Mouse (Mus musculus) CH12.LX (cell line): ENCODE data around the gene Gpr89.

Source experiments
- BHLHE40 ChIP-seq: IDR thresholded peaks from 2 replicates; pipeline ENCODE4 v1.6.1; 2011; ENCODE audit warnings: mild to moderate bottlenecking, low read depth, low read length, improper control_type of control experiment
- CTCF ChIP-seq, 2 experiments: IDR thresholded peaks in 1 of 2; conservative IDR thresholded peaks in 1 of 2; 2 replicates each; pipeline ENCODE4 v1.5.1; 2011 to 2012; ENCODE audit warnings: low read depth in 2 of 2, low read length in 2 of 2, improper control_type of control experiment in 1 of 2, inconsistent platforms in 1 of 2, mild to moderate bottlenecking in 1 of 2, moderate library complexity in 1 of 2
- E2F4 ChIP-seq: IDR thresholded peaks from 2 replicates; pipeline ENCODE4 v1.6.1; 2011; ENCODE audit warnings: low read depth, low read length, improper control_type of control experiment; ENCODE audit not compliant: insufficient replicate concordance
- EP300 ChIP-seq: IDR thresholded peaks from 2 replicates; pipeline ENCODE4 v1.6.1; 2011; ENCODE audit warnings: low read length, improper control_type of control experiment
- GABPA ChIP-seq: IDR thresholded peaks from 2 replicates; pipeline ENCODE4 v1.6.1; 2012; ENCODE audit warnings: low read depth, low read length, improper control_type of control experiment, inconsistent platforms; ENCODE audit not compliant: insufficient replicate concordance
- JUN ChIP-seq: IDR thresholded peaks from 2 replicates; pipeline ENCODE4 v1.6.1; 2011; ENCODE audit warnings: low read depth, mild to moderate bottlenecking, low read length, improper control_type of control experiment, moderate library complexity; ENCODE audit not compliant: insufficient read depth
- MAFK ChIP-seq: IDR thresholded peaks from 2 replicates; pipeline ENCODE4 v1.6.1; 2011; ENCODE audit warnings: low read length, improper control_type of control experiment; ENCODE audit not compliant: insufficient replicate concordance
- MAZ ChIP-seq: IDR thresholded peaks from 2 replicates; pipeline ENCODE4 v1.6.1; 2012; ENCODE audit warnings: low read depth, mild to moderate bottlenecking, inconsistent platforms, low read length, improper control_type of control experiment, moderate library complexity
- MYC ChIP-seq: IDR thresholded peaks from 2 replicates; pipeline ENCODE4 v1.6.1; 2011; ENCODE audit warnings: low read depth, mild to moderate bottlenecking, improper control_type of control experiment, low read length
- POLR2A ChIP-seq: IDR thresholded peaks from 2 replicates; pipeline ENCODE4 v1.6.1; 2011; ENCODE audit warnings: low read depth, mild to moderate bottlenecking, improper control_type of control experiment, low read length
- SIN3A ChIP-seq: IDR thresholded peaks from 2 replicates; pipeline ENCODE4 v1.6.1; 2012; ENCODE audit warnings: low read length, improper control_type of control experiment, inconsistent platforms
- UBTF ChIP-seq: IDR thresholded peaks from 2 replicates; pipeline ENCODE4 v1.6.1; 2012; ENCODE audit warnings: low read depth, mild to moderate bottlenecking, inconsistent platforms, low read length, improper control_type of control experiment, moderate library complexity
- USF2 ChIP-seq: conservative IDR thresholded peaks from 2 replicates; pipeline ENCODE4 v1.6.1; 2011; ENCODE audit warnings: low read depth, low read length, improper control_type of control experiment
- ZKSCAN1 ChIP-seq: IDR thresholded peaks from 2 replicates; pipeline ENCODE4 v1.6.1; 2012; ENCODE audit warnings: low read depth, inconsistent platforms, low read length, improper control_type of control experiment, borderline replicate concordance

- no peak for TF ChIP-seq POLR2A
- no peak for TF ChIP-seq CTCF (conservative IDR thresholded peaks at IDR 0.05 in 1 of 2, IDR thresholded peaks at IDR 0.05 in 1 of 2; ENCODE audit: low read depth in 2 of 2, low read length in 2 of 2)
- TF ChIP-seq BHLHE40 = no peak
- no peak for TF ChIP-seq USF2
- no peak for TF ChIP-seq SIN3A
- no peak for TF ChIP-seq EP300
- no peak for TF ChIP-seq JUN
- TF ChIP-seq MAFK = no peak
- no peak for TF ChIP-seq E2F4
- no peak for TF ChIP-seq UBTF
- no peak for TF ChIP-seq ZKSCAN1
- no peak for TF ChIP-seq GABPA
- no peak for TF ChIP-seq MAZ
- TF ChIP-seq MYC = no peak
Measured at GRCm38 (mm10) chr3:96904393-96904792, 753 bp downstream of the Gpr89 start, which contains the start of gene Gja5.
